Mouse (Mus musculus) bone marrow macrophage, adult 2 months (primary cell): Measurements from ENCODE around the gene Gm9603.
"Not testable (repeated sequence)": the region's sequence is repeated elsewhere in the genome, so short reads cannot be mapped to it uniquely, and the experiment has no call there.

ENCODE experiments used
- CTCF ChIP-seq: IDR thresholded peaks from 2 replicates; pipeline ENCODE4 v1.5.1; 2012; ENCODE audit warnings: low read depth, mild to moderate bottlenecking, low read length, moderate library complexity
- POLR2A ChIP-seq: IDR thresholded peaks from 2 replicates; pipeline ENCODE4 v1.6.1; 2012; ENCODE audit warnings: mild to moderate bottlenecking, low read depth, low read length, borderline replicate concordance

DNA sequence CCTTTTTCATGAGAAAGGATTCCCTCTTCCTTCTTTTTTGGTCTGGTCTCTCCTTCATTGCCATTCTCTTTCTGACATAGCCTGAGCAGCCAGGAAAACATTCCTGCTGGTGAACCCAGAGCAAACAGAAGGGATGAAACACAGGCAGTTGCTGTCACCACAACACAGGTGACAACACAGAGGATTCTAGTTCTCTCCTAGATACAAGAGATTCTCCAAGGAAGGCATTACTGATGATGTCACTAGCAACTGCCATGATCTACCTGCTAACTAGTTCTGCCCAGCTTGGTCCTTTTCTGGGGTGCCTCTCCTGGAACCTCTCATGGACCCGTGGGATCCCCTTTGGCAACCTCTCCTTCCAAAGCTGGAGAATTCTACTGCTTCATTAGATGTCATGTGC is 54.3 kb downstream of the Gm9603 start, which contains the start of gene Gm8265:
- TF ChIP-seq CTCF, POLR2A: not testable (repeated sequence)
